Comparison of ENCODE assay signal across 8 mouse cellular contexts in the genomic region with DNA sequence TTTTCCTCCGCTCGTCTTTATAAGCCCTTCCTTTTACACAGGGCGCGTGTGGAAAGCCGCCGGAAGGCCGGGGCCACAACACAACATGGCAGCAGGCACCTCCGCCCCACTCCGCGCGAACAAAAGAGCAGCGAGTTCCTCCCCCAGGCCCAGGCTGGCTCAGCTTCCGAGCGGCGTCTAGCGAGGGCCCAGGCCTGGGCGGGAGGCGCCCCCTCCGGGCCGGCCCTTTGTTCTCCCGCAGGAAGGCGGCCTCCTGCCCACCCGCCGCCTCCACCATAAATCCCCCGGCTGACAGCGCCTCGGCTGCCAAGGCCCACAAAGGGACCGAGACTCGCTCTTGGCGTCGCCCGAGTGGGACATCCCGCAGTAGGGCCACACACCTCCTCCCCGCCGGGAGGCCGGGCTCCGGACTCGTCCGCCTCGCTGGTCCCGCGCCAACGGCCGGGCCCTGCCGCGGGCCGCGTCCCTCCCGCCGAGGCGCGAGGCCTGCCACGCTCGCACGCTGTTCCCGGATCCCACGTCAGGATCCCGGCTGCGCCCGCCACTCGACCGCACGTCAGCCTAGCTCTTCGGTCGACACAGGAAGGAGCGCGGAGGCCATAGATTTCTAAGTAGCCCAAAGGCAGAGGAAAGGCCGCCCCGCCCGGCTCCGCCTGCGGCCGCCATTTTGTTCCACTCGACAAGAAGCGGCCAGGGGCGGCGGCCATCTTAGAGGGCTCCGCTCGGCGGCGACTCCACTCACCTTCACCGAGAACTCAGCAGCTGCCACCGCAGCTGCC. TPM values are rescaled to one million over a fixed set of nuclear protein-coding genes. Genes with fewer than 3 reads are reported as not detected.
DNase-seq lines count a peak whose midpoint lies in the region; ATAC-seq lines count a peak whose summit lies in the region.

No protein-coding gene starts in this region.

- peaks cover 21% of the 10 kb centered on the region for H3K36me3 ChIP-seq in intestine, embryonic 16.5 days (ENCODE audit: control insufficient read depth, insufficient read depth, low read length)

- peak; percentile 83 for ATAC-seq in intestine, embryonic 16.5 days

- intact Hi-C loops in left cerebral cortex, postnatal 25 days (cut with DNase I), result loop anchor here (10.0 kb wide), 2 partner anchors 163 to 1017 kb away; partner anchors contain the start of gene Zfp143

- under 1% methylated on average over 82 of the region's 83 CpGs for WGBS in intestine, embryonic 16.5 days

- H3K4me1 ChIP-seq in intestine, embryonic 16.5 days (ENCODE audit: control insufficient read depth, insufficient read depth, low read length), result peaks cover 16% of the 10 kb centered on the region

- H3K27me3 ChIP-seq in intestine, embryonic 16.5 days (replicated peaks; ENCODE audit: control insufficient read depth, insufficient read depth, low read length), result no peaks in the 10 kb centered on the region

- H3K9me3 ChIP-seq in intestine, embryonic 16.5 days (ENCODE audit: control insufficient read depth, low read length), result no peaks in the 10 kb centered on the region

- peak overlapping the region; percentile 99 for H3K4me3 ChIP-seq in intestine, embryonic 16.5 days (ENCODE audit: low read length)

- peak; percentile 81 for DNase-seq in adrenal gland, adult 8-10 months
- DNase-seq in embryo, embryonic 11.5 days (ENCODE audit: low read depth, low spot score), result peak; percentile 76
- DNase-seq in gastrocnemius, postnatal 4 days (ENCODE audit: low spot score in 2 of 2), result peak; percentile 78 to 91
- peak; percentile 77 to 87 for DNase-seq in left cerebral cortex, postnatal 25 days (ENCODE audit: low spot score in 2 of 2)
- DNase-seq in mesoderm, embryonic 11.5 days (ENCODE audit: low read depth, low spot score), result peak; percentile 84
- peak; percentile 83 for DNase-seq in right cerebral cortex, postnatal 25 days
- peak; percentile 80 to 83 for DNase-seq in urinary bladder, postnatal 36 days (ENCODE audit: low spot score in 2 of 2)

- peak overlapping the region; percentile 100 for H3K27ac ChIP-seq in intestine, embryonic 16.5 days (ENCODE audit: low read length)

- H3K9ac ChIP-seq in intestine, embryonic 16.5 days (ENCODE audit: low read depth, low read length), result peak overlapping the region; percentile 100

- peak overlapping the region; percentile 72 for H3K4me2 ChIP-seq in intestine, embryonic 16.5 days (ENCODE audit: low read depth, low read length)

RNA-seq across cellular contexts. Expression of gene Eif4g2, which starts 0.6 kb away (rescaled TPM):
- total RNA-seq in adrenal gland, adult 8-10 months (2022), result 100 to 1,000 TPM; 727 to 811 (median 783) TPM
- 100 to 1,000 TPM; 807 to 882 TPM for total RNA-seq in gastrocnemius, postnatal 4 days (2021)
- 621 and 629 TPM in 2 replicates for polyA plus RNA-seq in intestine, embryonic 16.5 days (2015; fragmentation: Nextera tagmentation; extraction: Ambion mirVana)
- 100 to 1,000 TPM; 667 to 689 TPM for total RNA-seq in left cerebral cortex, postnatal 25 days (2021)

RNA-seq across cellular contexts. Expression of gene Ctr9, which starts 53.5 kb away (rescaled TPM):
- total RNA-seq in adrenal gland, adult 8-10 months (2022), result 10 to 100 TPM; 37.4 to 52.6 (median 44.0) TPM
- total RNA-seq in gastrocnemius, postnatal 4 days (2021), result 10 to 100 TPM; 27.2 to 30.3 TPM
- 45.1 and 48.7 TPM in 2 replicates for polyA plus RNA-seq in intestine, embryonic 16.5 days (2015; fragmentation: Nextera tagmentation; extraction: Ambion mirVana)
- total RNA-seq in left cerebral cortex, postnatal 25 days (2021), result 10 to 100 TPM; 42.2 to 46.8 TPM

Comparison
In these comparisons a context has a peak if more than half of its experiments do, and no peak if none do; other contexts are left out.
1. Peak in every context shown above with its lines: DNase-seq, ATAC-seq, H3K4me3 ChIP-seq and H3K27ac ChIP-seq.